8 mouse cellular contexts compared by ENCODE assay signal in genomic region chr5:24348128-24348527, GRCm38 (mm10). TPM values are rescaled to one million over a fixed set of nuclear protein-coding genes. Genes with fewer than 3 reads are reported as not detected.
A peak's percentile ranks its signal among the peaks of the same experiment; 100 is the strongest.
DNase-seq lines count a peak whose midpoint lies in the region; ATAC-seq lines count a peak whose summit lies in the region.

No protein-coding gene starts in this region.

- ATAC-seq in frontal cortex, adult (ENCODE audit: low TSS enrichment) = peak; percentile 28; the same call in 1 of the 2 replicates
- ATAC-seq in inflammation-experienced regulatory T-cells, adult 6 months = peak; percentile 83

- intact Hi-C loops in left cerebral cortex, postnatal 4 days (cut with DNase I) = no loop called here

- peak; percentile 90 for DNase-seq in T-cell, adult 2 months (ENCODE audit: low spot score)
- peak; percentile 85 for DNase-seq in cerebellum, adult 9-11 months
- peak; percentile 59 for DNase-seq in left cerebral cortex, postnatal 4 days
- DNase-seq in mesoderm, embryonic 11.5 days (ENCODE audit: low read depth, low spot score) = peak; percentile 75
- DNase-seq in right cerebral cortex, postnatal 25 days = peak; percentile 76
- peak; percentile 53 to 71 for DNase-seq in urinary bladder, postnatal 36 days (ENCODE audit: low spot score in 2 of 2)

RNA-seq across cellular contexts. Expression of gene Kcnh2, which starts 3.3 kb away (rescaled TPM):
- under 1 TPM in 2 of 3 experiments, not detected in 1; 0.38 to 0.47 TPM for polyA plus RNA-seq in inflammation-experienced regulatory T-cells, adult 6 months (2017; shearing (Covaris generic))
- total RNA-seq in left cerebral cortex, postnatal 4 days (2021) = 10 to 100 TPM; 16.4 to 21.2 TPM

RNA-seq across cellular contexts. Expression of gene Nos3, which starts 16.5 kb away (rescaled TPM):
- polyA plus RNA-seq in inflammation-experienced regulatory T-cells, adult 6 months (2017; shearing (Covaris generic)) = under 1 TPM in 2 of 3 experiments, not detected in 1; 0.08 to 0.17 TPM
- total RNA-seq in left cerebral cortex, postnatal 4 days (2021) = 10 to 100 TPM; 10.0 to 10.2 TPM

RNA-seq across cellular contexts. Expression of gene Atg9b, which starts 43.8 kb away (rescaled TPM):
- 1 to 10 TPM; 1.1 to 1.7 (median 1.4) TPM for polyA plus RNA-seq in inflammation-experienced regulatory T-cells, adult 6 months (2017; shearing (Covaris generic))
- total RNA-seq in left cerebral cortex, postnatal 4 days (2021) = 1 to 10 TPM; 6.4 to 8.1 TPM

RNA-seq across cellular contexts. Expression of gene Abcb8, which starts 45.3 kb away (rescaled TPM):
- polyA plus RNA-seq in inflammation-experienced regulatory T-cells, adult 6 months (2017; shearing (Covaris generic)) = 10 to 100 TPM; 15.5 to 26.5 (median 20.9) TPM
- 10 to 100 TPM; 44.5 to 53.6 TPM for total RNA-seq in left cerebral cortex, postnatal 4 days (2021)

Comparison
In these comparisons a context has a peak if more than half of its experiments do, and no peak if none do; other contexts are left out.
1. Peak in every context shown above with its lines: DNase-seq and ATAC-seq.